Mouse (Mus musculus): ENCODE results near the gene Ly86. TPM values are rescaled to one million over a fixed set of nuclear protein-coding genes. Genes with fewer than 3 reads are reported as not detected.

Ly86 gene
- 26.1 and 35.2 TPM in 2 replicates for total RNA-seq (2023)

GRCm38 (mm10) chr13:37344909-37345772 is at the start of gene Ly86:
Gene Ly86, plus strand, starts transcription at chr13:37345208.

